Mouse (Mus musculus) limb, embryonic 12.5 days (tissue): ENCODE data around the gene Comtd1. TPM values are rescaled to one million over a fixed set of nuclear protein-coding genes. Genes with fewer than 3 reads are reported as not detected.

Experiments used
- ATAC-seq: fragments of 200-750 bp; cut with Nextera tagmentation; 2 replicates; pipeline ENCODE4 v1.8.0; 2017; ENCODE audit warnings: low read depth, moderate TSS enrichment; ENCODE audit not compliant: insufficient number of reproducible peaks, insufficient read depth, low FRiP score, low TSS enrichment
- H3K27ac ChIP-seq: fragments of 300-500 bp; sonication (generic); 2 replicates; pipeline ENCODE4 v1.5.1; 2016; ENCODE audit warnings: mild to moderate bottlenecking, moderate library complexity
- H3K27me3 ChIP-seq: fragments of 300-500 bp; sonication (generic); 2 replicates; pipeline ENCODE4 v1.6.1; 2016; ENCODE audit warnings: mild to moderate bottlenecking, moderate library complexity
- H3K36me3 ChIP-seq: fragments of 300-500 bp; sonication (generic); 2 replicates; pipeline ENCODE4 v1.6.1; 2016; ENCODE audit warnings: mild to moderate bottlenecking, moderate library complexity
- H3K4me1 ChIP-seq: fragments of 300-500 bp; sonication (generic); replicated peaks from 2 replicates; pipeline ENCODE4 v1.6.1; 2016
- H3K4me2 ChIP-seq: fragments of 300-500 bp; sonication (generic); 2 replicates; pipeline ENCODE4 v1.6.1; 2016; ENCODE audit warnings: mild to moderate bottlenecking, moderate library complexity
- H3K4me3 ChIP-seq: fragments of 300-500 bp; sonication (generic); replicated peaks from 2 replicates; pipeline ENCODE4 v1.5.1; 2016; ENCODE audit warnings: mild to moderate bottlenecking
- H3K9ac ChIP-seq: fragments of 300-500 bp; sonication (generic); replicated peaks from 2 replicates; pipeline ENCODE4 v1.6.1; 2016; ENCODE audit warnings: mild to moderate bottlenecking, moderate library complexity
- H3K9me3 ChIP-seq: fragments of 300-500 bp; sonication (generic); 2 replicates; pipeline ENCODE4 v1.6.1; 2016; ENCODE audit warnings: mild to moderate bottlenecking, moderate library complexity
- WGBS: fragments of 180-500 bp; shearing (Covaris S2); methylation state at CpG from one replicate; pipeline ENCODE4 v1.1.7; 2016; 5-methylcytosine and 5-hydroxymethylcytosine counted together
- polyA plus RNA-seq: library from polyadenylated mRNA; unstranded; fragments of >200 nt; fragmentation: Nextera tagmentation; extraction: Ambion mirVana; gene quantifications from 2 replicates; pipeline ENCODE4 v1.2.1, GENCODE M21; 2016

Comtd1 gene
- polyA plus RNA-seq, 1 experiment from 2014 or later = 24.2 TPM

GRCm38 (mm10) chr14:21800641-21801040 lies 48.1 kb downstream of the Comtd1 start:
- Histone ChIP-seq H3K4me3 (no peak overlapping the region), H3K9me3 (no peaks in the 10 kb centered on the region), H3K27ac (no peak overlapping the region), H3K4me2 (no peak overlapping the region), H3K27me3 (no peaks in the 10 kb centered on the region), H3K36me3 (peaks cover 18% of the 10 kb centered on the region), H3K9ac (no peak overlapping the region), H3K4me1 (no peaks in the 10 kb centered on the region)
- ATAC-seq = no peak
- 96% methylated on average over 4 of the region's 4 CpGs for WGBS

Other genes starting within 250 kb of the Comtd1 start
- 0.44 and 0.49 TPM in 2 replicates for gene Dupd1, start 134.4 kb downstream of the Comtd1 start, polyA plus RNA-seq
- 10.4 and 11.7 TPM in 2 replicates for gene Samd8, start 98.4 kb downstream of the Comtd1 start, polyA plus RNA-seq
- gene Dusp13, start 97.8 kb downstream of the Comtd1 start, polyA plus RNA-seq = not detected in 2 replicates
- 246 and 263 TPM in 2 replicates for gene Vdac2, start 23.7 kb downstream of the Comtd1 start, polyA plus RNA-seq
- 46.0 and 47.1 TPM in 2 replicates for gene Zfp503, start 140.6 kb upstream of the Comtd1 start, polyA plus RNA-seq
- gene Lrmda, start 170.7 kb upstream of the Comtd1 start, polyA plus RNA-seq = 0.41 TPM in 1 of 2 replicates, not detected in the other